Mouse (Mus musculus) embryonic facial prominence, embryonic 10.5 days (tissue): Measurements from ENCODE around the gene Ric8b. TPM values are rescaled to one million over a fixed set of nuclear protein-coding genes. Genes with fewer than 3 reads are reported as not detected.

Source experiments
- DNase-seq: peaks from one replicate; pipeline ENCODE4 v3.0.0-alpha.2; 2017; ENCODE audit warnings: low spot score
- H3K27ac ChIP-seq: fragments of 300-500 bp; sonication (generic); replicated peaks from 2 replicates; pipeline ENCODE4 v1.5.1; 2016; ENCODE audit warnings: mild to moderate bottlenecking
- H3K27me3 ChIP-seq: fragments of 300-500 bp; sonication (generic); replicated peaks from 2 replicates; pipeline ENCODE4 v1.6.1; 2016; ENCODE audit warnings: low read depth, mild to moderate bottlenecking; ENCODE audit not compliant: poor library complexity, severe bottlenecking
- H3K36me3 ChIP-seq: fragments of 300-500 bp; sonication (generic); replicated peaks from 2 replicates; pipeline ENCODE4 v1.6.1; 2016; ENCODE audit warnings: mild to moderate bottlenecking, moderate library complexity
- H3K4me1 ChIP-seq: fragments of 300-500 bp; sonication (generic); 2 replicates; pipeline ENCODE4 v1.6.1; 2016
- H3K4me3 ChIP-seq: fragments of 300-500 bp; sonication (generic); 2 replicates; pipeline ENCODE4 v1.5.1; 2016; ENCODE audit warnings: mild to moderate bottlenecking, moderate library complexity
- H3K9me3 ChIP-seq: fragments of 300-500 bp; sonication (generic); 2 replicates; pipeline ENCODE4 v1.6.1; 2016; ENCODE audit warnings: mild to moderate bottlenecking
- WGBS: fragments of 180-500 bp; shearing (Covaris S2); methylation state at CpG from one replicate; pipeline ENCODE4 v1.1.7; 2016; 5-methylcytosine and 5-hydroxymethylcytosine counted together
- polyA plus RNA-seq: library from polyadenylated mRNA; unstranded; fragments of >200 nt; fragmentation: Nextera tagmentation; extraction: Ambion mirVana; gene quantifications from 2 replicates; pipeline ENCODE4 v1.2.1, GENCODE M21; 2016

The Ric8b gene
- polyA plus RNA-seq, 1 experiment from 2014 or later, result 27.7 TPM

- Histone ChIP-seq H3K27me3 (0 out of 2 replicates have a peak, but pooled peaks cover 5% of the 10 kb centered on the region), H3K27ac (peak overlapping the region; percentile 54; the same call in 1 of the 2 replicates), H3K4me1 (peaks cover 19% of the 10 kb centered on the region), H3K36me3 (peaks cover 17% of the 10 kb centered on the region), H3K4me3 (no peak overlapping the region), H3K9me3 (no peaks in the 10 kb centered on the region)
- DNase-seq, result no peak
- 67% methylated on average over 11 of the region's 11 CpGs for WGBS
Measured at GRCm38 (mm10) chr10:85022647-85023312, 105.4 kb downstream of the Ric8b start.

GRCm38 (mm10) chr10:85023313-85023666, 105.9 kb downstream of the Ric8b start:
- peak overlapping the region; percentile 44; the same call in 1 of the 2 replicates for H3K27ac ChIP-seq
- no peak for DNase-seq

GRCm38 (mm10) chr10:85025799-85026424, 108.5 kb downstream of the Ric8b start:
- no peaks in the 10 kb centered on the region for H3K27me3 ChIP-seq
- no peak overlapping the region for H3K4me3 ChIP-seq
- H3K36me3 ChIP-seq, result no peaks in the 10 kb centered on the region
- H3K4me1 ChIP-seq, result peaks cover 19% of the 10 kb centered on the region
- H3K9me3 ChIP-seq, result no peaks in the 10 kb centered on the region
- no peak overlapping the region for H3K27ac ChIP-seq
- WGBS, result 90% methylated on average over 11 of the region's 11 CpGs
- DNase-seq, result no peak

More at GRCm38 (mm10) chr10:85023313-85023666, 105.9 kb downstream of the Ric8b start:
- no peak overlapping the region for H3K4me3 ChIP-seq
- H3K27me3 ChIP-seq, result 0 out of 2 replicates have a peak, but pooled peaks cover 5% of the 10 kb centered on the region
- H3K9me3 ChIP-seq, result no peaks in the 10 kb centered on the region
- H3K4me1 ChIP-seq, result peaks cover 19% of the 10 kb centered on the region
- peaks cover 12% of the 10 kb centered on the region for H3K36me3 ChIP-seq
- WGBS, result 63% methylated on average over 6 of the region's 6 CpGs

GRCm38 (mm10) chr10:85027619-85028175, 110.3 kb downstream of the Ric8b start:
- WGBS, result 83% methylated on average over 10 of the region's 10 CpGs
- Histone ChIP-seq H3K4me1 (peaks cover 11% of the 10 kb centered on the region), H3K9me3 (no peaks in the 10 kb centered on the region), H3K27ac (no peak overlapping the region), H3K27me3 (no peaks in the 10 kb centered on the region), H3K36me3 (no peaks in the 10 kb centered on the region), H3K4me3 (no peak overlapping the region)
- no peak for DNase-seq

GRCm38 (mm10) chr10:85035131-85035725, 117.8 kb downstream of the Ric8b start:
- peak; percentile 26 for DNase-seq
- no peaks in the 10 kb centered on the region for H3K9me3 ChIP-seq
- H3K4me1 ChIP-seq, result peaks cover 10% of the 10 kb centered on the region
- no peak overlapping the region for H3K4me3 ChIP-seq
- 25% methylated on average over 8 of the region's 8 CpGs for WGBS
- H3K27ac ChIP-seq, result 0 out of 2 replicates have a peak overlapping the region, but pooled peaks have one; percentile 40
- H3K27me3 ChIP-seq, result no peaks in the 10 kb centered on the region
- no peaks in the 10 kb centered on the region for H3K36me3 ChIP-seq

- H3K9me3 ChIP-seq, result no peaks in the 10 kb centered on the region
- H3K36me3 ChIP-seq, result no peaks in the 10 kb centered on the region
- WGBS, result 71% methylated on average over 10 of the region's 10 CpGs
- H3K4me1 ChIP-seq, result peaks cover 15% of the 10 kb centered on the region
- no peak overlapping the region for H3K4me3 ChIP-seq
- no peak overlapping the region for H3K27ac ChIP-seq
- 0 out of 2 replicates have a peak, but pooled peaks cover 12% of the 10 kb centered on the region for H3K27me3 ChIP-seq
- no peak for DNase-seq
Measured at GRCm38 (mm10) chr10:85038147-85038546, 120.7 kb downstream of the Ric8b start.

GRCm38 (mm10) chr10:85038852-85039251, 121.4 kb downstream of the Ric8b start:
- Histone ChIP-seq H3K27me3 (0 out of 2 replicates have a peak, but pooled peaks cover 15% of the 10 kb centered on the region), H3K9me3 (no peaks in the 10 kb centered on the region), H3K36me3 (no peaks in the 10 kb centered on the region), H3K27ac (no peak overlapping the region), H3K4me1 (peaks cover 15% of the 10 kb centered on the region), H3K4me3 (no peak overlapping the region)
- 92% methylated on average over 5 of the region's 5 CpGs for WGBS
- DNase-seq, result no peak

- peak overlapping the region; percentile 78 for H3K27ac ChIP-seq
- H3K4me1 ChIP-seq, result peaks cover 17% of the 10 kb centered on the region
- peak overlapping the region; percentile 51 for H3K4me3 ChIP-seq
- WGBS, result 8% methylated on average over 17 of the region's 17 CpGs
- no peaks in the 10 kb centered on the region for H3K9me3 ChIP-seq
- peak; percentile 62 for DNase-seq
- H3K36me3 ChIP-seq, result no peaks in the 10 kb centered on the region
- H3K27me3 ChIP-seq, result peaks cover 26% of the 10 kb centered on the region; the same call in 1 of the 2 replicates
Measured at GRCm38 (mm10) chr10:85044191-85044711, 126.8 kb downstream of the Ric8b start.

- DNase-seq, result peak; percentile 72
- peak overlapping the region; percentile 51 for H3K4me3 ChIP-seq
- peaks cover 26% of the 10 kb centered on the region; the same call in 1 of the 2 replicates for H3K27me3 ChIP-seq
- peak overlapping the region; percentile 78 for H3K27ac ChIP-seq
- H3K4me1 ChIP-seq, result peaks cover 17% of the 10 kb centered on the region
- no peaks in the 10 kb centered on the region for H3K9me3 ChIP-seq
- WGBS, result 9% methylated on average over 24 of the region's 24 CpGs
- no peaks in the 10 kb centered on the region for H3K36me3 ChIP-seq
Measured at GRCm38 (mm10) chr10:85044732-85045720, 127.6 kb downstream of the Ric8b start.

GRCm38 (mm10) chr10:85046585-85046984, 129.2 kb downstream of the Ric8b start:
- Histone ChIP-seq H3K4me3 (no peak overlapping the region), H3K27me3 (peaks cover 26% of the 10 kb centered on the region; the same call in 1 of the 2 replicates), H3K4me1 (peaks cover 11% of the 10 kb centered on the region), H3K36me3 (no peaks in the 10 kb centered on the region), H3K27ac (no peak overlapping the region), H3K9me3 (no peaks in the 10 kb centered on the region)
- 38% methylated on average over 5 of the region's 5 CpGs for WGBS
- no peak for DNase-seq

- DNase-seq, result no peak
- Histone ChIP-seq H3K27me3 (peaks cover 14% of the 10 kb centered on the region; the same call in 1 of the 2 replicates), H3K27ac (no peak overlapping the region), H3K9me3 (no peaks in the 10 kb centered on the region), H3K4me3 (no peak overlapping the region), H3K36me3 (no peaks in the 10 kb centered on the region), H3K4me1 (peaks cover 11% of the 10 kb centered on the region)
- WGBS, result 94% methylated on average over 8 of the region's 8 CpGs
Measured at GRCm38 (mm10) chr10:85048008-85048407, 130.6 kb downstream of the Ric8b start.
